Mouse (Mus musculus): ENCODE results near the gene Ybey. TPM values are rescaled to one million over a fixed set of nuclear protein-coding genes. Genes with fewer than 3 reads are reported as not detected.

The Ybey gene
- polyA plus RNA-seq, 1 experiment from 2014 or later: 7.1 TPM

Other genes starting within 250 kb of the Ybey start
- 282 and 309 TPM in 2 replicates for gene Prmt2, start 231.2 kb downstream of the Ybey start, polyA plus RNA-seq (2015; fragmentation: Nextera tagmentation; extraction: Ambion mirVana)
- 1.2 TPM in 2 replicates for gene S100b, start 215.3 kb downstream of the Ybey start, polyA plus RNA-seq (2015; fragmentation: Nextera tagmentation; extraction: Ambion mirVana)
- 15.9 and 19.6 TPM in 2 replicates for gene Dip2a, start 123.8 kb downstream of the Ybey start, polyA plus RNA-seq (2015; fragmentation: Nextera tagmentation; extraction: Ambion mirVana)
- gene AC141477.1, start 28.7 kb downstream of the Ybey start, polyA plus RNA-seq (2015; fragmentation: Nextera tagmentation; extraction: Ambion mirVana): not detected in 2 replicates
- gene Pcnt, start 26.3 kb downstream of the Ybey start, polyA plus RNA-seq (2015; fragmentation: Nextera tagmentation; extraction: Ambion mirVana): 8.7 and 11.8 TPM in 2 replicates
- gene 2610028H24Rik, start 20.0 kb downstream of the Ybey start, polyA plus RNA-seq (2015; fragmentation: Nextera tagmentation; extraction: Ambion mirVana): 0.32 TPM in 1 of 2 replicates, not detected in the other
- gene Mcm3ap, start 187 bp downstream of the Ybey start, polyA plus RNA-seq (2015; fragmentation: Nextera tagmentation; extraction: Ambion mirVana): 69.2 and 70.3 TPM in 2 replicates
- gene Lss, start 62.5 kb upstream of the Ybey start, polyA plus RNA-seq (2015; fragmentation: Nextera tagmentation; extraction: Ambion mirVana): 44.0 and 52.3 TPM in 2 replicates
- 0.24 TPM in 1 of 2 replicates, not detected in the other for gene Spatc1l, start 93.2 kb upstream of the Ybey start, polyA plus RNA-seq (2015; fragmentation: Nextera tagmentation; extraction: Ambion mirVana)
- 0.15 TPM in 1 of 2 replicates, not detected in the other for gene Ftcd, start 106.5 kb upstream of the Ybey start, polyA plus RNA-seq (2015; fragmentation: Nextera tagmentation; extraction: Ambion mirVana)
- 8.1 and 14.7 TPM in 2 replicates for gene Col6a2, start 154.5 kb upstream of the Ybey start, polyA plus RNA-seq (2015; fragmentation: Nextera tagmentation; extraction: Ambion mirVana)

Measured in forebrain, embryonic 16.5 days (tissue).